In genomic region chr10:29581940-29582339, GRCm38 (mm10) we compare ENCODE assay signal across 23 mouse cellular contexts. TPM values are rescaled to one million over a fixed set of nuclear protein-coding genes. Genes with fewer than 3 reads are reported as not detected.
A peak's percentile ranks its signal among the peaks of the same experiment; 100 is the strongest.
DNase-seq lines count a peak whose midpoint lies in the region; ATAC-seq and TF ChIP-seq lines count a peak whose summit lies in the region.
"Had no signal": no experiment of that assay in that cellular context is flagged by ENCODE, and none has a peak within 500 bp of the region (broad histone marks: within the 10 kb centered on the region; RNA-seq: fewer than 3 reads in every experiment).

No protein-coding gene starts in this region.

- 60% methylated on average over 3 of the region's 3 CpGs for WGBS in forebrain, embryonic 14.5 days
- 75% methylated on average over 3 of the region's 3 CpGs for WGBS in forebrain, embryonic 11.5 days

- H3K4me2 ChIP-seq in forebrain, embryonic 14.5 days (ENCODE audit: low read length): no peak overlapping the region
- H3K4me2 ChIP-seq in forebrain, embryonic 11.5 days (ENCODE audit: low read depth, low read length, severe bottlenecking): no peak overlapping the region
- H3K4me2 ChIP-seq: heart, embryonic 13.5 days; hindbrain, embryonic 14.5 days had no signal

- no peaks in the 10 kb centered on the region for H3K9me3 ChIP-seq in forebrain, embryonic 14.5 days (replicated peaks; ENCODE audit: control insufficient read depth, low read length)
- H3K9me3 ChIP-seq in forebrain, embryonic 11.5 days (ENCODE audit: control insufficient read depth, low read length): no peaks in the 10 kb centered on the region
- H3K9me3 ChIP-seq: heart, embryonic 10.5 days; heart, embryonic 13.5 days had no signal

- no peaks in the 10 kb centered on the region for H3K27me3 ChIP-seq in forebrain, embryonic 14.5 days (replicated peaks; ENCODE audit: control insufficient read depth, insufficient read depth, low read length)
- H3K27me3 ChIP-seq in forebrain, embryonic 11.5 days (ENCODE audit: control insufficient read depth, insufficient read depth, low read length): no peaks in the 10 kb centered on the region
- H3K27me3 ChIP-seq: heart, embryonic 13.5 days had no signal

- H3K9ac ChIP-seq in forebrain, embryonic 14.5 days (ENCODE audit: low read length): no peak overlapping the region
- H3K9ac ChIP-seq in forebrain, embryonic 11.5 days (ENCODE audit: low read length): no peak overlapping the region
- H3K9ac ChIP-seq: heart, embryonic 13.5 days; hindbrain, embryonic 14.5 days had no signal

- no peak overlapping the region for H3K4me3 ChIP-seq in forebrain, embryonic 14.5 days (ENCODE audit: low read depth, low read length)
- no peak overlapping the region for H3K4me3 ChIP-seq in forebrain, embryonic 11.5 days (ENCODE audit: low read depth, low read length)
- H3K4me3 ChIP-seq: heart, adult 2 months; heart, embryonic 10.5 days; heart, embryonic 13.5 days had no signal

- H3K36me3 ChIP-seq in forebrain, embryonic 14.5 days (ENCODE audit: control insufficient read depth, insufficient read depth, low read length): no peaks in the 10 kb centered on the region
- H3K36me3 ChIP-seq in forebrain, embryonic 11.5 days (ENCODE audit: control insufficient read depth, insufficient read depth, low read length): no peaks in the 10 kb centered on the region
- H3K36me3 ChIP-seq: heart, embryonic 10.5 days; heart, embryonic 13.5 days had no signal

- H3K27ac ChIP-seq in forebrain, embryonic 14.5 days (ENCODE audit: low read depth, low read length): no peak overlapping the region; the same call in 1 of the 2 replicates
- H3K27ac ChIP-seq in forebrain, embryonic 11.5 days (ENCODE audit: low read depth, low read length): no peak overlapping the region
- H3K27ac ChIP-seq: heart, adult 2 months; heart, embryonic 10.5 days; heart, embryonic 13.5 days; hindbrain, embryonic 14.5 days; hindbrain, postnatal 0 days had no signal

- TF ChIP-seq CTCF in brain, embryonic 14.5 days (IDR thresholded peaks at IDR 0.05; ENCODE audit: borderline replicate concordance, extremely low read depth, insufficient read depth, insufficient read length): no peak

- no peak for TF ChIP-seq POLR2A in brain, embryonic 14.5 days (IDR thresholded peaks at IDR 0.05; ENCODE audit: borderline replicate concordance, extremely low read depth, insufficient read depth, insufficient read length, poor library complexity, severe bottlenecking)

- no peaks in the 10 kb centered on the region for H3K4me1 ChIP-seq in forebrain, embryonic 14.5 days (ENCODE audit: control insufficient read depth, insufficient read depth, low read length)
- H3K4me1 ChIP-seq in forebrain, embryonic 11.5 days (replicated peaks; ENCODE audit: control insufficient read depth, insufficient read depth, low read length): no peaks in the 10 kb centered on the region
- H3K4me1 ChIP-seq: heart, embryonic 10.5 days; heart, embryonic 13.5 days had no signal

- ATAC-seq in forebrain, embryonic 14.5 days: peak; percentile 81; the same call in 1 of the 2 replicates
- ATAC-seq in forebrain, embryonic 11.5 days (replicated peaks; ENCODE audit: low FRiP score): no peak
- ATAC-seq in activated CD4-positive, CD25-positive, alpha-beta regulatory T cell, adult 4 months: no peak
- ATAC-seq: CD4-positive, CD25-positive, alpha-beta regulatory T cell, adult 4 months; hindbrain, postnatal 0 days; inflammation-experienced regulatory T-cells, adult 6 months; intestine, embryonic 16.5 days had no signal

- peak; percentile 46 for DNase-seq in forebrain, embryonic 14.5 days (ENCODE audit: low spot score)
- DNase-seq in forebrain, embryonic 11.5 days (ENCODE audit: low spot score): no peak
- peak; percentile 2 for DNase-seq in brain, adult 2 months (ENCODE audit: low read depth, low spot score)
- peak; percentile 58 for DNase-seq in brain, embryonic 14.5 days (ENCODE audit: low read depth)
- DNase-seq in urinary bladder, postnatal 14 days (ENCODE audit: low spot score): no peak
- DNase-seq: adrenal gland, adult 8-10 months; adrenal gland, postnatal 25 days; cerebellum, adult 11 months; cerebellum, adult 2 months; cerebellum, adult 9-11 months; gastrocnemius, postnatal 25 days; heart, adult 2 months; heart, postnatal 14 days; heart, postnatal 4 days; kidney, adult 18-20 months had no signal

RNA-seq across cellular contexts. Expression of gene Rspo3, which starts 46.3 kb away (rescaled TPM):
- 21.3 and 21.5 TPM in 2 replicates for polyA plus RNA-seq in forebrain, embryonic 14.5 days (2014; fragmentation: Nextera tagmentation; extraction: Ambion mirVana)
- 56.4 and 62.5 TPM in 2 replicates for polyA plus RNA-seq in forebrain, embryonic 11.5 days (2014; fragmentation: Nextera tagmentation; extraction: Ambion mirVana)
- polyA plus RNA-seq in brain, embryonic 14.5 days (2012; rRNA removed): 5.1 and 7.2 TPM in 2 replicates
- under 1 TPM in 1 of 2 experiments, not detected in 1; 0.15 TPM for polyA plus RNA-seq in activated CD4-positive, CD25-positive, alpha-beta regulatory T cell, adult 4 months (2017; shearing (Covaris generic))
- polyA plus RNA-seq: CD4-positive, CD25-positive, alpha-beta regulatory T cell, adult 4 months; inflammation-experienced regulatory T-cells, adult 6 months had no signal

Comparison
In these comparisons a context has a peak if more than half of its experiments do, and no peak if none do; other contexts are left out.
1. DNase-seq: peak in forebrain, embryonic 14.5 days (single experiment), brain, adult 2 months (single experiment) and brain, embryonic 14.5 days (single experiment); none in forebrain, embryonic 11.5 days (single experiment) and urinary bladder, postnatal 14 days (single experiment).